Mouse (Mus musculus) spleen, adult 12 weeks (tissue): ENCODE results near the gene Smarca1.

Experiments used
- DNase-seq: peaks from one replicate; pipeline ENCODE4 v3.0.0; 2022; ENCODE audit warnings: low spot score

Smarca1 gene

GRCm38 (mm10) chrX:47764440-47764839 lies 128.3 kb downstream of the Smarca1 start:
- DNase-seq = no peak

- no peak for DNase-seq
Measured at GRCm38 (mm10) chrX:47760212-47760611, 132.6 kb downstream of the Smarca1 start.
